Mouse (Mus musculus) erythroblast, adult 5-6 weeks (primary cell): Measurements from ENCODE around the gene Ppp1r14d. TPM values are rescaled to one million over a fixed set of nuclear protein-coding genes. Genes with fewer than 3 reads are reported as not detected.
A peak's percentile ranks its signal among the peaks of the same experiment; 100 is the strongest.

Experiments
- ATAC-seq: replicated peaks from 2 replicates; pipeline ENCODE4 v1.8.0; 2016; ENCODE audit warnings: moderate number of reproducible peaks, mild to moderate bottlenecking, moderate TSS enrichment, inconsistent platforms; ENCODE audit not compliant: poor library complexity, low FRiP score, severe bottlenecking
- total RNA-seq, 2 experiments: library from RNA; stranded (forward) in 1 of 2; stranded (reverse) in 1 of 2; fragments of 150-400 nt in 1 of 2; fragments of 200-764, 138-1000 nt in 1 of 2; gene quantifications; 2 replicates each; pipeline versions ENCODE4 v1.2.3 to v1.2.4; 2015 to 2017; ENCODE audit warnings: low replicate concordance in 2 of 2

The Ppp1r14d gene
- total RNA-seq, 2 experiments from 2014 or later = not detected

- no peak for ATAC-seq
These were observed 54.8 kb downstream of the Ppp1r14d start for GRCm38 (mm10) chr2:119174866-119175265.

DNA sequence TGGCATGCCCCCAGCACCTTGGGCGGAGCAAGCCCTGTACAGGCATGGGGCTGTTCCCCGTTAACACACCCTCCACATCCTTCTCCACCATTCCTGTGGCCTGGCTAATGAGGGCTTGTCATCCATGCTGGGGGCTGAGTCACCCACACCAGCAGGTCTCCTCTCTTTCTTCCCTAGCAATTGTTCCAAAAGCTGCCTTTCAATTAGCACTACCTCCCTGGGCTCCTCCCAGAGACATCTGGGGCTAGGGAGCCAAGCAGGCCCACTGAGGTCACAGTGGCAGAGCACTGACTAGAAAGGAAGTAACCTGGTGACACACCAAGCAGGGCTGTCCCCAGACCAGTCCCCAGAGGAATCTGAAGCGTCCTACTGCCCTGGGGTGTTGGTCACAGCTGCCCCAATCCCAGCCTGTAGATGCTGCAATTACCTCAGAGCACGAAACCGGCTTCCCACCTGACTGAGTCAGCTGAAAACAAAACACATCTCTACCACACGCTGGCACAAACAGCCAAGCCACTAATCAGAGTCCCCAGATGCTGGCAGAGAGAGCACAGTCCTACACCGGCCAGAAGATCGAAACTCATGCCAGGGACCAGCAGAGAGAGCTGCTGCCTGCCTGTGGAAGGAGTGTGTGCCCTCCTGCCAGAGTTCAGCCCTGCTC is 55.6 kb downstream of the Ppp1r14d start, which contains the start of gene Gm14137:
TSS of gene Gm14137 (plus strand) at position 519 of the 661 bp plus-strand sequence.
- no peak for ATAC-seq

GRCm38 (mm10) chr2:119172862-119173576 is 56.7 kb downstream of the Ppp1r14d start:
- ATAC-seq = peak; percentile 58

DNA sequence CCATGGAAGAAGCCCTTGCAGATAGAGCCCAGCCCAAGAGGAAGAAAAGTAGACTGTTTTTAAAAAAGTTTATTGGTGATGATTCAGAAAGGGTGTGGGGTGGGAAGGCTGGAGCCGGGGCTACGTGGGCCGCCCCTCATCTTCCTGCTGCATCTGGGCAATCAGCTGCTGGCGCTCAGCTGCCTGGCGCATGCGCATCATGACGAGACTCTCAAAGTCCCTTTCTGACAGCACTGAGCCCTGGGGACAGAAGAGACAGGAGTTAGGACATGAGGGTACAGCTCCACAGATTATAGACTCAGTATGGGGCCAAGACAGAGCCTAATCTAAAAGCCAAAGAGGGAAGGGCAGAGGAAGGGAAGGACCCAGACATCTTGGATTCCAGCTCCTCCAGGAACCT is 57.3 kb downstream of the Ppp1r14d start:
- ATAC-seq = no peak

GRCm38 (mm10) chr2:119171574-119171973 is 58.1 kb downstream of the Ppp1r14d start:
- no peak for ATAC-seq

DNA sequence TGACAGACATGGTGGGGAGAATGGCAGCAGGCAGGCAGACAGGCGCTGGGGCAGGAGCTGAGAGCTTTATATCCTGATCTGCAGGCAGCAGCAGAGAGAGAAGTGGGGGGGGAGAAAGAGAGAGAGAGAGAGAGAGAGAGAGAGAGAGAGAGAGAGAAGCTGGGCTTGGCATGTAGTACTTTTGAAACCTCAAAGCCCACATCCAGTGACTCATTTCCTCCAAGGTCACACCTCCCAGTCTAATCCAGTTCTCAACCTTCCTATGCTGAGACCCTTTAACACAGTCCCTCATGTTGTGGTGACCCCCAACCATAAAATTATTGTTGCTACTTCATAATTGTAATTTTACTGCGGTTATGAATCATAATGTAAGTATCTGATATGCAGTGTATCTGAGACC is 59.4 kb downstream of the Ppp1r14d start:
- ATAC-seq = no peak

Other genes with a start within 250 kb of the Ppp1r14d start
- 1.9 and 8.8 TPM in 2 replicates for gene Ccdc32, start 200.5 kb downstream of the Ppp1r14d start, total RNA-seq (2015; ENCODE audit: low replicate concordance)
- 4.9 and 7.5 TPM in 2 replicates for gene Ccdc32, start 200.5 kb downstream of the Ppp1r14d start, total RNA-seq (2017; ENCODE audit: low replicate concordance)
- gene Rpusd2, start 195.1 kb downstream of the Ppp1r14d start, total RNA-seq (2015; ENCODE audit: low replicate concordance) = 2.9 and 4.0 TPM in 2 replicates
- gene Rpusd2, start 195.1 kb downstream of the Ppp1r14d start, total RNA-seq (2017; ENCODE audit: low replicate concordance) = 2.3 and 2.5 TPM in 2 replicates
- 25.9 and 29.8 TPM in 2 replicates for gene Knl1, start 182.8 kb downstream of the Ppp1r14d start, total RNA-seq (2015; ENCODE audit: low replicate concordance)
- 47.8 and 56.3 TPM in 2 replicates for gene Knl1, start 182.8 kb downstream of the Ppp1r14d start, total RNA-seq (2017; ENCODE audit: low replicate concordance)
- 16.1 and 18.8 TPM in 2 replicates for gene Rad51, start 117.1 kb downstream of the Ppp1r14d start, total RNA-seq (2015; ENCODE audit: low replicate concordance)
- gene Rad51, start 117.1 kb downstream of the Ppp1r14d start, total RNA-seq (2017; ENCODE audit: low replicate concordance) = 14.1 and 29.6 TPM in 2 replicates
- gene Rmdn3, start 72.9 kb downstream of the Ppp1r14d start, total RNA-seq (2015; ENCODE audit: low replicate concordance) = 17.8 and 21.7 TPM in 2 replicates
- gene Rmdn3, start 72.9 kb downstream of the Ppp1r14d start, total RNA-seq (2017; ENCODE audit: low replicate concordance) = 27.9 and 33.2 TPM in 2 replicates
- not detected in 2 replicates for gene Gchfr, start 62.1 kb downstream of the Ppp1r14d start, total RNA-seq (2015; ENCODE audit: low replicate concordance)
- gene Gchfr, start 62.1 kb downstream of the Ppp1r14d start, total RNA-seq (2017; ENCODE audit: low replicate concordance) = 1.5 TPM in 1 of 2 replicates, not detected in the other
- gene Gm14137, start 55.4 kb downstream of the Ppp1r14d start, total RNA-seq (2015; ENCODE audit: low replicate concordance) = not detected in 2 replicates
- gene Gm14137, start 55.4 kb downstream of the Ppp1r14d start, total RNA-seq (2017; ENCODE audit: low replicate concordance) = not detected in 2 replicates
- gene Zfyve19, start 21.3 kb downstream of the Ppp1r14d start, total RNA-seq (2015; ENCODE audit: low replicate concordance) = 0.58 and 4.2 TPM in 2 replicates
- gene Zfyve19, start 21.3 kb downstream of the Ppp1r14d start, total RNA-seq (2017; ENCODE audit: low replicate concordance) = 11.3 and 12.6 TPM in 2 replicates
- 3.8 and 22.3 TPM in 2 replicates for gene Dnajc17, start 21.1 kb downstream of the Ppp1r14d start, total RNA-seq (2015; ENCODE audit: low replicate concordance)
- gene Dnajc17, start 21.1 kb downstream of the Ppp1r14d start, total RNA-seq (2017; ENCODE audit: low replicate concordance) = 4.5 and 12.4 TPM in 2 replicates
- gene Spint1, start 7.5 kb upstream of the Ppp1r14d start, total RNA-seq (2015; ENCODE audit: low replicate concordance) = not detected in 2 replicates
- gene Spint1, start 7.5 kb upstream of the Ppp1r14d start, total RNA-seq (2017; ENCODE audit: low replicate concordance) = not detected in 2 replicates
- not detected in 2 replicates for gene Rhov, start 41.4 kb upstream of the Ppp1r14d start, total RNA-seq (2015; ENCODE audit: low replicate concordance)
- not detected in 2 replicates for gene Rhov, start 41.4 kb upstream of the Ppp1r14d start, total RNA-seq (2017; ENCODE audit: low replicate concordance)
- 1.2 and 1.7 TPM in 2 replicates for gene Vps18, start 58.8 kb upstream of the Ppp1r14d start, total RNA-seq (2015; ENCODE audit: low replicate concordance)
- 3.1 and 3.8 TPM in 2 replicates for gene Vps18, start 58.8 kb upstream of the Ppp1r14d start, total RNA-seq (2017; ENCODE audit: low replicate concordance)
- gene Dll4, start 95.9 kb upstream of the Ppp1r14d start, total RNA-seq (2015; ENCODE audit: low replicate concordance) = not detected in 2 replicates
- not detected in 2 replicates for gene Dll4, start 95.9 kb upstream of the Ppp1r14d start, total RNA-seq (2017; ENCODE audit: low replicate concordance)
- 0.77 TPM in 1 of 2 replicates, not detected in the other for gene Chac1, start 121.3 kb upstream of the Ppp1r14d start, total RNA-seq (2015; ENCODE audit: low replicate concordance)
- 0.42 and 1.0 TPM in 2 replicates for gene Chac1, start 121.3 kb upstream of the Ppp1r14d start, total RNA-seq (2017; ENCODE audit: low replicate concordance)
- gene Ino80, start 247.8 kb upstream of the Ppp1r14d start, total RNA-seq (2015; ENCODE audit: low replicate concordance) = 8.6 and 10.9 TPM in 2 replicates
- gene Ino80, start 247.8 kb upstream of the Ppp1r14d start, total RNA-seq (2017; ENCODE audit: low replicate concordance) = 6.6 and 7.6 TPM in 2 replicates